Mouse (Mus musculus) forebrain, embryonic 13.5 days (tissue): ENCODE data around the gene Gm20905. TPM values are rescaled to one million over a fixed set of nuclear protein-coding genes. Genes with fewer than 3 reads are reported as not detected.
"Not testable (repeated sequence)": the region's sequence is repeated elsewhere in the genome, so short reads cannot be mapped to it uniquely, and the experiment has no call there.

Experiments
- ATAC-seq: fragments of 200-750 bp; cut with Nextera tagmentation; 2 replicates; pipeline ENCODE4 v1.8.0; 2017
- H3K27ac ChIP-seq: fragments of 300-500 bp; sonication (generic); 2 replicates; pipeline ENCODE4 v1.5.1; 2015; ENCODE audit warnings: inconsistent platforms, mild to moderate bottlenecking, moderate library complexity
- H3K27me3 ChIP-seq: fragments of 300-500 bp; sonication (generic); 2 replicates; pipeline ENCODE4 v1.6.1; 2015; ENCODE audit warnings: mild to moderate bottlenecking, inconsistent platforms
- H3K36me3 ChIP-seq: fragments of 300-500 bp; sonication (generic); 2 replicates; pipeline ENCODE4 v1.6.1; 2015; ENCODE audit warnings: mild to moderate bottlenecking, inconsistent platforms; ENCODE audit not compliant: poor library complexity, severe bottlenecking
- H3K4me1 ChIP-seq: fragments of 300-500 bp; sonication (generic); 2 replicates; pipeline ENCODE4 v1.6.1; 2015; ENCODE audit warnings: inconsistent platforms
- H3K4me2 ChIP-seq: fragments of 300-500 bp; sonication (generic); 2 replicates; pipeline ENCODE4 v1.6.1; 2015; ENCODE audit warnings: inconsistent platforms, mild to moderate bottlenecking, moderate library complexity
- H3K4me3 ChIP-seq: fragments of 300-500 bp; sonication (generic); 2 replicates; pipeline ENCODE4 v1.5.1; 2015; ENCODE audit warnings: mild to moderate bottlenecking, inconsistent platforms
- H3K9ac ChIP-seq: fragments of 300-500 bp; sonication (generic); 2 replicates; pipeline ENCODE4 v1.6.1; 2015; ENCODE audit warnings: mild to moderate bottlenecking, inconsistent platforms
- H3K9me3 ChIP-seq: fragments of 300-500 bp; sonication (generic); replicated peaks from 2 replicates; pipeline ENCODE4 v1.6.1; 2016; ENCODE audit warnings: inconsistent platforms
- WGBS: fragments of 180-500 bp; shearing (Covaris S2); methylation state at CpG from one replicate; pipeline ENCODE4 v1.1.7; 2015; 5-methylcytosine and 5-hydroxymethylcytosine counted together
- polyA plus RNA-seq: library from polyadenylated mRNA; unstranded; fragments of >200 nt; fragmentation: Nextera tagmentation; extraction: Ambion mirVana; gene quantifications from 2 replicates; pipeline ENCODE4 v1.2.1, GENCODE M21; 2015

Gm20905 gene
- not detected in 2 replicates for polyA plus RNA-seq

DNA sequence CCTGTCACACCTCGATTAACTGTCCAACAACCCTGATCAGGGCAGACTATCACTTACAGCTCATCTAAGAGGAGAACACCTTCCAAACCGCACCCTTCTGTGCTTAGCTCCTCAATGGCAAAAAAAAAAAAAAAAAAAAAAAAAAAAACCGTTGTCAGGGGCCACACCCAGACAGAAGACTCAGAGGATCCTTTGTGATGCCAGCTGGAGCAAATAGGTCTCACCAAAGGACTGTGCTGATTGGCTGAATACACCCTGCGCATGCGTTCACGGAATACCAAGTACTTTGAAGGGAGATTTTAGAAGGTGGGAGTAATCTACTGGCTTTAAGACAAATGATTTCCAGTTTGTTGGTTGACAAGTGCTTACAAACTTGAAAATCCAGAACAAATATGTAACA, at the start of gene Gm20905:
Gene Gm20905 (minus strand): TSS at position 101 of the 400 bp plus-strand sequence.
- H3K36me3 ChIP-seq, H3K4me3 ChIP-seq, ATAC-seq, H3K27me3 ChIP-seq, H3K9me3 ChIP-seq, H3K9ac ChIP-seq, H3K4me1 ChIP-seq, H3K4me2 ChIP-seq, H3K27ac ChIP-seq: not testable (repeated sequence)
- no CpG with 5 or more reads among the region's 6 CpGs for WGBS
